Mouse (Mus musculus) left cerebral cortex, adult 18-20 months (tissue): Measurements from ENCODE around the gene Olfr911-ps1. TPM values are rescaled to one million over a fixed set of nuclear protein-coding genes. Genes with fewer than 3 reads are reported as not detected.

Source experiments
- DNase-seq, 2 experiments: peaks; one replicate each; pipeline ENCODE4 v3.0.0; 2021 to 2022; ENCODE audit warnings: low spot score in 2 of 2, mixed read lengths in 1 of 2
- long read RNA-seq, 2 experiments: library from polyadenylated mRNA; stranded (forward); transcript quantifications; one replicate each; pipeline ENCODE4 v2.0.0; 2021
- total RNA-seq, 2 experiments: library from RNA; stranded (reverse); gene quantifications; 2 replicates each; pipeline ENCODE4 v1.2.3; 2021

Olfr911-ps1 gene
- total RNA-seq: not detected
- long read RNA-seq, experiment 1: 0 reads
- long read RNA-seq, experiment 2: 0 reads

- DNase-seq: no peak
These were observed at the start of gene Olfr911-ps1 for GRCm38 (mm10) chr9:38521280-38521679. Gene Olfr911-ps1 (plus strand): TSS chr9:38521580.

GRCm38 (mm10) chr9:38486785-38487184 is 34.6 kb upstream of the Olfr911-ps1 start, which contains the start of gene Olfr906:
Gene Olfr906 (plus strand): TSS chr9:38487085.
- DNase-seq: no peak

GRCm38 (mm10) chr9:38495501-38495900 is 25.9 kb upstream of the Olfr911-ps1 start, which contains the start of gene Olfr907:
Gene Olfr907 (plus strand): TSS chr9:38495801.
- DNase-seq: no peak

- no peak for DNase-seq
These were observed 9.0 kb upstream of the Olfr911-ps1 start for GRCm38 (mm10) chr9:38512353-38512752.

- DNase-seq: no peak
These were observed 16.2 kb downstream of the Olfr911-ps1 start, which contains the start of gene Olfr910 for GRCm38 (mm10) chr9:38537549-38537948. Gene Olfr910 (plus strand): TSS chr9:38537849.

Other genes with a start within 250 kb of the Olfr911-ps1 start
- not detected for gene Olfr896-ps1, start 230.5 kb upstream of the Olfr911-ps1 start, total RNA-seq
- gene Olfr25, start 192.5 kb upstream of the Olfr911-ps1 start, total RNA-seq: not detected
- not detected for gene Olfr898, start 173.2 kb upstream of the Olfr911-ps1 start, total RNA-seq
- gene Olfr250, start 154.7 kb upstream of the Olfr911-ps1 start, total RNA-seq: not detected
- gene Olfr251, start 144.5 kb upstream of the Olfr911-ps1 start, total RNA-seq: not detected
- not detected for gene Olfr147, start 119.9 kb upstream of the Olfr911-ps1 start, total RNA-seq
- gene Olfr901, start 92.1 kb upstream of the Olfr911-ps1 start, total RNA-seq: not detected
- not detected for gene Olfr902, start 73.9 kb upstream of the Olfr911-ps1 start, total RNA-seq
- not detected for gene Olfr904, start 58.4 kb upstream of the Olfr911-ps1 start, total RNA-seq
- gene Olfr905, start 50.5 kb upstream of the Olfr911-ps1 start, total RNA-seq: under 1 TPM in 1 of 2 experiments, not detected in 1; 0.07 TPM
- gene Olfr906, start 34.5 kb upstream of the Olfr911-ps1 start, total RNA-seq: not detected
- gene Olfr907, start 25.8 kb upstream of the Olfr911-ps1 start, total RNA-seq: not detected
- not detected for gene Olfr910, start 16.3 kb downstream of the Olfr911-ps1 start, total RNA-seq
- not detected for gene Olfr912, start 58.6 kb downstream of the Olfr911-ps1 start, total RNA-seq
- not detected for gene Olfr913, start 71.2 kb downstream of the Olfr911-ps1 start, total RNA-seq
- gene Olfr914, start 83.5 kb downstream of the Olfr911-ps1 start, total RNA-seq: not detected
- gene Olfr916, start 138.3 kb downstream of the Olfr911-ps1 start, total RNA-seq: not detected
- gene Olfr917, start 144.3 kb downstream of the Olfr911-ps1 start, total RNA-seq: not detected
- gene Olfr918, start 153.0 kb downstream of the Olfr911-ps1 start, total RNA-seq: not detected
- gene Olfr919, start 182.1 kb downstream of the Olfr911-ps1 start, total RNA-seq: not detected
- gene Vwa5a, start 196.7 kb downstream of the Olfr911-ps1 start, total RNA-seq: 10 to 100 TPM; 11.0 to 11.7 TPM
- gene Olfr920, start 230.7 kb downstream of the Olfr911-ps1 start, total RNA-seq: under 1 TPM in 1 of 2 experiments, not detected in 1; 0.12 TPM